Mouse (Mus musculus): ENCODE data around the gene Odf2. TPM values are rescaled to one million over a fixed set of nuclear protein-coding genes. Genes with fewer than 3 reads are reported as not detected.

Gene Odf2
- polyA plus RNA-seq, 1 experiment, result 60.7 TPM

DNA sequence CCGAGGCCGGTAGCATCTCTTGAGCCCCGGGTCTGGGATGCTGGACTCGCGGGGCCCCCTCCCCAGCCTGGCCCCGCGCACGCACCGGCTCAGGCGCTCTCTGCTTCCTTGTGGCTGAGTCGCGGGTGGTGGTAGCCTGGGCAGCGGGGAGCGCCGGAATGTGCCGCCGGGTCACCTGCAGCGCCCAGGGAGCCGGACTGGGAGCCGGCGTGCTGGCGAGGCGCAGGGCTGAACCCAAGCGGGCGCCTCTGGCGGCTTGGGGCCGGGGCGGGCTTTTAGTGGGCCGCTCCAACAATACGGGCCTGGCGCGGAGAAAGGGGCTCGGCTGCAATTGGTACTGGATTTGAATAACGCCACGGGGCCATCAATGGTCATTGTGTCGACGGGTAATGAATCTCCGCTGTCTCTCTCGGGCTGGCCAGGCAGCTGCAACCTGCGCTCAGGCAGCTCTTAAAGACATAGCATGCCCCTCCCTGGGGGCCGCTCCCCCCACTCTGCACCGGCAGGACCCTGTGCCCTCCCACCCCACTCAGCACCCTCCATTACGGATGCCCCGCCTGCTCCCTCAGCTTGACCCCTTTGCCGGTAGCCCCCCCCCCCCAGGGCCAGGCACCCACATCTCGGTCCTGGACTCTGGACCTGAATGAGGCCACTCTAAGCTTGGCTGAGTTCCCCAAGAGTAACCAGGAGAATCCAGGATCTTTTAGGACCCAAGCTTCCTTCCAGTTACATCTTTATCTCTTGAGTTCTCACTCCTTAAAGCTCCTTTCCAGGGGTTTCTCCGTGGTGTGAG, 42.8 kb upstream of the Odf2 start:
- Histone ChIP-seq H3K4me1 (replicated peaks; ENCODE audit: control insufficient read depth, insufficient read depth, low read length) (peaks cover 21% of the 10 kb centered on the region), H3K27ac (ENCODE audit: control insufficient read depth, insufficient read depth, low read length) (no peak overlapping the region), H3K4me3 (ENCODE audit: control insufficient read depth, insufficient read depth, low read length) (no peak overlapping the region), H3K36me3 (ENCODE audit: control insufficient read depth, insufficient read depth, low read length) (peaks cover 14% of the 10 kb centered on the region), H3K27me3 (ENCODE audit: control insufficient read depth, insufficient read depth, low read length) (no peaks in the 10 kb centered on the region)
- TF ChIP-seq POLR2A (IDR thresholded peaks at IDR 0.05; ENCODE audit: control insufficient read depth, extremely low read depth, insufficient read depth, low read length, poor library complexity) (no peak), CTCF (IDR thresholded peaks at IDR 0.05; ENCODE audit: borderline replicate concordance, control insufficient read depth, extremely low read depth, insufficient read depth, low read length, poor library complexity) (no peak)
- no peak for DNase-seq
- WGBS, result 82% methylated on average over 47 of the region's 47 CpGs

DNA sequence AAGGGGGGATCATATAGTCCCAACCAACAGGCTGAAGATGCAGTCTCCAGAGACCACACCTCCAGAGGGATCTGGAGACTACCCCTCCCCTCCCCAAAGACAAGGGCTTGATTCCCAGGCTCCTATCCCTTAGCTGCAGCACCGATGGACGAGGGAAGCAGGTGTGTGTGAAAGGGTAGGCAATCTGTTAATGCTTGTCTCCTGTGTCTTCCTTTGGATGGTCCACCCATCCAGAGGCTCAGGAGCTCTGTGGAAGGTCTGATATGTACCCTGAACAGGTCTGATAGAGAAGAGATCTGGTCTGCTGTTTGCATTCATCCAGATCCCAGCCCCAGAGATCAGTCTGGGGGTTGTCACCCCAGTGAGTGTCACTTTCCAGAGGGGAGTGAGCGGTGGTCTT, 42.1 kb upstream of the Odf2 start:
- Histone ChIP-seq H3K27ac (ENCODE audit: control insufficient read depth, insufficient read depth, low read length) (no peak overlapping the region), H3K27me3 (ENCODE audit: control insufficient read depth, insufficient read depth, low read length) (no peaks in the 10 kb centered on the region), H3K4me3 (ENCODE audit: control insufficient read depth, insufficient read depth, low read length) (no peak overlapping the region), H3K36me3 (ENCODE audit: control insufficient read depth, insufficient read depth, low read length) (peaks cover 10% of the 10 kb centered on the region), H3K4me1 (replicated peaks; ENCODE audit: control insufficient read depth, insufficient read depth, low read length) (peaks cover 21% of the 10 kb centered on the region)
- no peak for DNase-seq
- no peak for TF ChIP-seq CTCF (IDR thresholded peaks at IDR 0.05; ENCODE audit: borderline replicate concordance, control insufficient read depth, extremely low read depth, insufficient read depth, low read length, poor library complexity)
- TF ChIP-seq POLR2A (IDR thresholded peaks at IDR 0.05; ENCODE audit: control insufficient read depth, extremely low read depth, insufficient read depth, low read length, poor library complexity), result no peak
- WGBS, result 84% methylated on average over 3 of the region's 3 CpGs

DNA sequence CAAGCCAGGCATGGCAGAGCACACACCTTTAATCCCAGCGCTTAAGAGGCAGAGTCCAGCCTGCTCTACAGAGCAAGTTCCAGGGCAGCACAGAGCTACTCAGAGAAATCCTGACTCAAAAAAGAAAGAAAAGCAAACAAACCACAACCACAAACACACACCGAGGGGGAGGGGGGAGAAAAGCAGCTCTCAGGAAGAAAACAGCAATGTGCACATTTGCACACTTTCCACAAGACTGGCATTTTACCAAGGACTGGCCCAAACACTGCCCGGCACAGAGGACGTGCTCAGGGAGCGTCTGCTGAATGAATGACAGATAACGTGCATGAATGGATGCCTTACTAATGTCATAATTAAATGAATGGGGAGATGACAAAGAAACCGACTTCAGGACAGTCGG, 40.0 kb upstream of the Odf2 start:
- Histone ChIP-seq H3K27me3 (ENCODE audit: control insufficient read depth, insufficient read depth, low read length) (no peaks in the 10 kb centered on the region), H3K4me3 (ENCODE audit: control insufficient read depth, insufficient read depth, low read length) (no peak overlapping the region), H3K27ac (ENCODE audit: control insufficient read depth, insufficient read depth, low read length) (no peak overlapping the region), H3K36me3 (ENCODE audit: control insufficient read depth, insufficient read depth, low read length) (peaks cover 6% of the 10 kb centered on the region), H3K4me1 (replicated peaks; ENCODE audit: control insufficient read depth, insufficient read depth, low read length) (peaks cover 21% of the 10 kb centered on the region)
- TF ChIP-seq CTCF (IDR thresholded peaks at IDR 0.05; ENCODE audit: borderline replicate concordance, control insufficient read depth, extremely low read depth, insufficient read depth, low read length, poor library complexity) (no peak), POLR2A (IDR thresholded peaks at IDR 0.05; ENCODE audit: control insufficient read depth, extremely low read depth, insufficient read depth, low read length, poor library complexity) (no peak)
- DNase-seq, result no peak
- WGBS, result 45% methylated on average over 8 of the region's 8 CpGs

DNA sequence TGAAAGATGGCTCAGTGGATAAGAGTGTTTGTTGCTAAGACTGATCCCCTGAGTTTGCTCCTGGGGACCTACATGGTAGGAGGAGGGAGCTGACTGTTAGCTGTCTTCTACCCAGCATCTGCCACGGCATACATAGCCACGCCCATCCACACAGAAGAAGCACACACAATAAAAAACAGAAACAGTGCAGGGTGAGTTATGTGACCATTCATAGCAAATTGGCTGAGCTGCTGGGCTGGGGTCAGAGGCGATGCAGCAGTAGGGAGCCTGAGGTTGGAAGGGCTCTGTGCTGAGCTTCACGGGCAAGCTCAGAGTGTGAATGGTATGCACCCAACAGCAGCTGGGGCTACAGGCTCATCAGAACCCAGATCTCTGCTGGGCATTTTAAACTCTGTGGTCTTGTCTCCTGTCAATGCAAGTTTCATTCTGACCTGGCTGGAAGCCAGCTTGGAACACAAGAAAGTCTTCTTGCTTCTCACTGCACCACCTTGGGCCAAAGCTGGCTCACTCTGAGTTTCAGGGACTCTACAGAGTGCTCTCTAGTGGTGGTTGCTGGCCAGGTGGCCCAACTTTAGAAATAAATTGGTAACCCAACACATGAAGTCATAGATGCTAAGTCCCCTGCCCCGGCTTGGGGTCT, 39.1 kb upstream of the Odf2 start:
- TF ChIP-seq CTCF (IDR thresholded peaks at IDR 0.05; ENCODE audit: borderline replicate concordance, control insufficient read depth, extremely low read depth, insufficient read depth, low read length, poor library complexity) (no peak), POLR2A (IDR thresholded peaks at IDR 0.05; ENCODE audit: control insufficient read depth, extremely low read depth, insufficient read depth, low read length, poor library complexity) (no peak)
- Histone ChIP-seq H3K27ac (ENCODE audit: control insufficient read depth, insufficient read depth, low read length) (no peak overlapping the region), H3K27me3 (ENCODE audit: control insufficient read depth, insufficient read depth, low read length) (no peaks in the 10 kb centered on the region), H3K4me3 (ENCODE audit: control insufficient read depth, insufficient read depth, low read length) (no peak overlapping the region), H3K4me1 (replicated peaks; ENCODE audit: control insufficient read depth, insufficient read depth, low read length) (peaks cover 21% of the 10 kb centered on the region), H3K36me3 (ENCODE audit: control insufficient read depth, insufficient read depth, low read length) (peaks cover 6% of the 10 kb centered on the region)
- 55% methylated on average over 5 of the region's 5 CpGs for WGBS
- no peak for DNase-seq

DNA sequence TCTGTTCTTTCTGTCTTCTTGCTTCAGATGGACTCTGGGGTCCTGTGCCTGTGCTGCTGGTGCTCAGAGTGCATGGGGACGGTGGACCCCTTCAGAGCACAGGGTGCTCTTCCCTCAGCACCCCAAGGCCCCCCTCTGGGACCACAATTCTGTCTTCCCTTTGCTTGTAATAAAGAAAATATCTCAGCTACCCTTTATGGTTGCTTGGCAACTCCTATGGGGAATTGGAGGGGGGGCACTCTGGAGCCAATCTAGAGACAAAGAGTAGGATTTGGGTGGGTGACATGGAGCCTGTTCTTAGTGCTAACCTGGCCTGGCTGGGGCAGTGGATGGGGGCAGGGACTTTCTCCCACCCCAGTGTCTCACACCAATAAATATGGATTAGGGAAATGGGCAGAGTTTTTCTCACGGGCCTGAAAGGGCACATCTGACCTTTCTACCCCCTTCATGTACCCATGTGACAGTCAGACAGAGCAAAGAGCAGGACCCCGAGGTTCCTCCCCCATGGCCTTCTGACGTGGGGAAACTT, 36.0 kb upstream of the Odf2 start:
- Histone ChIP-seq H3K36me3 (ENCODE audit: control insufficient read depth, insufficient read depth, low read length) (no peaks in the 10 kb centered on the region), H3K4me3 (ENCODE audit: control insufficient read depth, insufficient read depth, low read length) (no peak overlapping the region), H3K27ac (ENCODE audit: control insufficient read depth, insufficient read depth, low read length) (no peak overlapping the region), H3K27me3 (ENCODE audit: control insufficient read depth, insufficient read depth, low read length) (no peaks in the 10 kb centered on the region), H3K4me1 (replicated peaks; ENCODE audit: control insufficient read depth, insufficient read depth, low read length) (peaks cover 21% of the 10 kb centered on the region)
- DNase-seq, result no peak
- no peak for TF ChIP-seq POLR2A (IDR thresholded peaks at IDR 0.05; ENCODE audit: control insufficient read depth, extremely low read depth, insufficient read depth, low read length, poor library complexity)
- TF ChIP-seq CTCF (IDR thresholded peaks at IDR 0.05; ENCODE audit: borderline replicate concordance, control insufficient read depth, extremely low read depth, insufficient read depth, low read length, poor library complexity), result no peak
- WGBS, result 73% methylated on average over 4 of the region's 4 CpGs

DNA sequence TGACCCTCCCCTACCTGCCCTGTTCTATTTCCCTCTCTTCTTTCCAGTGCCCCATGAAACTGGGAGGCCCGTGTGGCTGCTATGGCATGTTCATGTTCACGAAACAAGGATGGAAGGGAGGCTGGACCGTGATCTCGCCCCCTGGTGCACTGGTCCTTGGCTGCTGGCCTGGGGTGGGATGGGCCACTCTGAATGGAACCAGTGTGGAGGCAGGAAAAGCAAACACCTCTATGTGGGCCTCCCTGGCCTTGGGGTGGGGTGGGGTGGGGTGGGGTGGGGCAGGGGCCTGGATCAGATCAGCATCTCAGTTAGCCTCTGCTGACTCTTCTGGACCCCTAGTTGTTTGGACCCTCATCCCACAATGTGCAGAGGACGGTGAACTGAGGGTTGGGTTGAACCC, 35.3 kb upstream of the Odf2 start:
- Histone ChIP-seq H3K27ac (ENCODE audit: control insufficient read depth, insufficient read depth, low read length) (no peak overlapping the region), H3K36me3 (ENCODE audit: control insufficient read depth, insufficient read depth, low read length) (no peaks in the 10 kb centered on the region), H3K4me3 (ENCODE audit: control insufficient read depth, insufficient read depth, low read length) (no peak overlapping the region), H3K4me1 (replicated peaks; ENCODE audit: control insufficient read depth, insufficient read depth, low read length) (peaks cover 17% of the 10 kb centered on the region), H3K27me3 (ENCODE audit: control insufficient read depth, insufficient read depth, low read length) (no peaks in the 10 kb centered on the region)
- DNase-seq, result no peak
- whole genome bisulfite sequencing, result 92% methylated on average over 5 of the region's 5 CpGs
- TF ChIP-seq POLR2A (IDR thresholded peaks at IDR 0.05; ENCODE audit: control insufficient read depth, extremely low read depth, insufficient read depth, low read length, poor library complexity), result no peak
- TF ChIP-seq CTCF (IDR thresholded peaks at IDR 0.05; ENCODE audit: borderline replicate concordance, control insufficient read depth, extremely low read depth, insufficient read depth, low read length, poor library complexity), result no peak

All from thymus, adult 2 months (tissue).